Mouse (Mus musculus): ENCODE measurements at regions not wholly inside any gene's neighbourhood (a gene's known extent, or its start where the extent isn't known, plus 50 kb on each side); places are given as distances from the start of the nearest gene placed in this dataset.
A peak's percentile ranks its signal among the peaks of the same experiment; 100 is the strongest.
"Not testable (repeated sequence)": the region's sequence is repeated elsewhere in the genome, so short reads cannot be mapped to it uniquely, and the experiment has no call there.

- intact Hi-C loops (cut with DNase I); DNase-seq (ENCODE audit: low spot score in 2 of 2): not testable (repeated sequence)
These were observed 56.8 kb downstream of the Gm8765 start for GRCm38 (mm10) chr13:50754911-50755310.

- DNase-seq (ENCODE audit: low spot score in 2 of 2); intact Hi-C loops (cut with DNase I): not testable (repeated sequence)
These were observed 58.2 kb downstream of the Gm8765 start for GRCm38 (mm10) chr13:50756334-50756733.

DNA sequence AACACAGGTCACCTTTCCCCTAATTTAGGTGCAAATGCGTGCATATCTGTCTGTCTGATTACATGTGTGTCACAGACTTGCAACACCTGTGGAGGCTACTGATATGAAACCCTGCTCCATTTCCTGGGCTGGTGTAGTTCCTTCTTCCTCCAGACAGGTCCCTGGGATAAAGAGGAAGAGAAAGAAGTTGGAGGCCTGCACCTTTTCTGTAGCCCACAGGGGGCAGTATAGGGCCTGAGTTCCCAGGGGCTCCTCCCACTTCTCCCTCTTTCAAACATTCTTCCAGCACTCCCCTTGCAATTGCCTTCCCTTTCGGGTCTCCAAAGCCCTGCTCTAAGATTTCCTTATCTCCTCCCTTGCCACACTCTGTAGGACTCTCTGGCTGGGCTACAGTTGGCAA, 66.5 kb downstream of the Gm8765 start:
- intact Hi-C loops (cut with DNase I) = no loop called here
- no peak for DNase-seq (ENCODE audit: low spot score in 2 of 2)

DNA sequence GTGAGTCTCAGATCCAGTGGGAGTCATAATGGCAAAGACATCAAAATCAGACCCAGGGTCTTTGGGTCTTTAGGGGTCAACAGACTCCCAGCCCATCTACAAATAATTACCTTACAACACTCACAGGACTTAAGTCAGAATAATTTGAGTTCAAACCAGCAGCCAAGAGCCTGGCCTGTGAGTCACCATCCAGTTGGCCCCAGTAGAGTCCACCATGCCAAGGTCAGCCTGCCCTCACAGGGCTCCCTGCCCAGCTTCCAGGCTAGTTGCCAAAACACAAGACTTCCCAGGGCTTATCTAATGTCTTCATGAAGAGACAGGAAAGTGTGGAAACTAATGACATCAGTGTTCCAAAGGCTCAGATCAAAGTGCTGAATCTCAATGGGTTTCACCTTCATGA, 81.9 kb downstream of the Gm8765 start:
- DNase-seq (ENCODE audit: low spot score in 2 of 2); intact Hi-C loops (cut with DNase I): not testable (repeated sequence)

DNA sequence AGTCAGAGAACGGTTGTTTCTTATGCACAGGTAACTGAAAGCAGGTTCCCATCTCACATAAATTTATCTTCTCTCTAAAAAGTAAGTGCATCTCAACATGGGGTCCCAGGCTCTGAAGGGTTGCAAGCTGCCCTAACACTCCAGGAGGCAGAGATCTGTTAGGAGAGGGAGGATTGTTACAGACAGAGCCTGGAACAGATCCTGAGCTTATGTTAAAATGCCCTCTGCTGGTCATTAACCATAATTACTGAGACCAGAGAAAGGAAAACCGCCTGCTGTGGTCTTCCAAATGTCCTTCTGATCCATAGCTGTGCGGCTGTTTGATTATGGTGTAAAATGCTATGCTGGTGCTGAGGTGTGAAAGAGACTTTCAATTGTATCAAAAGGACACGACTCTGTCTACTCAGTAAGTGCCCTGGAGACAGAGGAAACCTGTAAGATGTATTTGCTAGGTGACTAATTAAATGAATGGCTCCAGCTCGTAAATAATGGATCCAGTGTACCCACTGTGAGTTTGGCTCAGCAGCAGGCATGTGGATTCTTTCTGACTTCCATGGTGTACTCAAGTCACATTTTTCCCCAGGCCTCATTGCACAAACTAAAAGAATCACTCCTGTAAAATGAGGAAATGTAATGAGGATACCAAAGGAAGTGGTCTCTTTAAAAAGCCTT, 131.9 kb downstream of the Gm8765 start:
- intact Hi-C loops (cut with DNase I) = loop anchor here (10.0 kb wide), 1 partner anchor 615 kb away; no protein-coding TSS in a partner anchor
- DNase-seq (ENCODE audit: low spot score in 2 of 2) = peak; percentile 2 to 3

Data from left cerebral cortex, postnatal 25 days (tissue).